Mouse (Mus musculus): Measurements from ENCODE around the gene Ap1s1. TPM values are rescaled to one million over a fixed set of nuclear protein-coding genes. Genes with fewer than 3 reads are reported as not detected.

Gene Ap1s1
- 100 to 1,000 TPM; 104 to 120 (median 106) TPM for total RNA-seq (2022)

DNA sequence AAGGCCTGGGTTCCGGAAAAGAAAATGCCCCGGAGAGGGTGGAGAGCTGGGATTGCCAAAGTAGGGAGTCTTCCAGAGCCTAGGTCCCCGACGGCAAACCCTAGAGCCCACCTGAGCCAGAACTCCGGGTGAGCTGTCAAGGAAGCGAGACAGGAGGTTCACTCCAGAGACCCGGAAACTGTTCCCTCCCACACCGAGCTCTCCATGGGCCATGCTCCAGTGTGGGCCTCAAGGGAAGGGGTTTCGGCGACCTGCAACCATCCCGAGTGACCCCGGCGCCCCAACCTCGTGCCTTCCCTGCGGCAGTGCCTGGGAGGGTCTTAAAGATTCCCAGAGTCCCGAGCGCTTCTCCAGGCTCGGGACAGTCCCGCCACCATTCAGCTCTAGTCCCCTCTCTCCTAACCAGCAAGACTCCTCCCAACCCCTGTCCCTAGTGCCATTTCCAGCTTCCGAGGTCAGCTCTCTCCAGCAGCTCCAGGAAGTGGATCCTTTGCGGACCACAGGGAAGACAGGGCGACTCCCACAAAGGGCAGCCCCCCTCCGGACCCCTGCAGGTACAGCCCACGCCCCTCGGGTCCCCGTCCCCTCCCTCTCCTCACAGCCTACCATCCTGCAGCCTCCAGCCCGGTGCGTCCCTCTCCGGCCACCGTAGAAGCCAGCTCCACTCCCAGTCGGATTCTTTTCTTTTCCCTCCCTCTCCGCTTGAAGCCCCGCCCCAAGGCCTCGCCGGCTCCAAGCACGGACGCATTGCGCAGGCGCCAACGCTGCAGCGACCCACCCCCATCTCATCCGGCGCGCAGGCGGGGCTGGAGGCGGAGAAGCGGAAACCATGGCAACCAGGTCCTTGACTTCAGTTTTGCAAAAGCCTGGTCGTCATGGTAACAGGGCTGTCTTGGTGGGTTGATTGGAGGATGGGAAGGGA, at the start of gene Ap1s1:
Gene Ap1s1 (minus strand): TSS at position 734 of the 922 bp plus-strand sequence.
- peak; percentile 97 for DNase-seq

DNA sequence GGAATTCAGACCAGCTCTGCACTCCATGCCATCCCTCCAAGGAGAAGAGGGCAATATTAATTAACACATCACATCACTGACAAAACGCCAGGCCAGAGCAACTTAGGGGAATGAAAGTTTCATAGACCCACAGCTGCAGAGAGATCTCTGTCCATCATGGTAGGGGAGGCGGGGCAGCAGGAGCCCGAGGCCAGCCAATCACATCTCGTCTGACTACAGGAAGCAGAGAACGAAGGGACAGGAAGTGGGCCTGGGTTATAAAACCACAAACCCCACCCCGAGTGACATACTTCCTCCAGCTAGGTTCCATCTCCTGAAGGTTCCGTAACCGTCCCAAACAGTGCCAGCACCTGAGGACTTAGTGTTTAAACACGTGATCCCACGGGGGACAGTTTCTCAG, 49.2 kb upstream of the Ap1s1 start:
- no peak for DNase-seq

DNA sequence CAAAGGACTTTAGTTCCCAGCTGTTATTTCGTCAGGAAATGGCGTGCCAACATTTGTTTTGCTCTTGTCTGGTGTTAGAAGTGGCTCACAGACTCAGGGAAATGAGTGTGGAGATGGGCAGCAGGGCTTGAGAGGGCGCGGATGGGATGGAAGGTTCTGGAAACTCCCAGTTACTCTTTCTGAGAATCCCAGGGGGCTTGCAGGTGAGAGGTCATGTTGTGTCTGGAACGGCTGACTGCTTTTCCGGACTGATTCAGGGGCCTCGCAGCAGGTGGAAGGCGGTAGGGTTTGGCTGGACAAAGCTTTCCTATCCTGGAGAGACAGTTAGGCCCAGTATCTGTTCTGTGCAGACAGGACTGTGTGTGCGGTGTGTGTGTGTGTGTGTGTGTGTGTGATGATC, 47.8 kb upstream of the Ap1s1 start:
- DNase-seq: no peak

DNA sequence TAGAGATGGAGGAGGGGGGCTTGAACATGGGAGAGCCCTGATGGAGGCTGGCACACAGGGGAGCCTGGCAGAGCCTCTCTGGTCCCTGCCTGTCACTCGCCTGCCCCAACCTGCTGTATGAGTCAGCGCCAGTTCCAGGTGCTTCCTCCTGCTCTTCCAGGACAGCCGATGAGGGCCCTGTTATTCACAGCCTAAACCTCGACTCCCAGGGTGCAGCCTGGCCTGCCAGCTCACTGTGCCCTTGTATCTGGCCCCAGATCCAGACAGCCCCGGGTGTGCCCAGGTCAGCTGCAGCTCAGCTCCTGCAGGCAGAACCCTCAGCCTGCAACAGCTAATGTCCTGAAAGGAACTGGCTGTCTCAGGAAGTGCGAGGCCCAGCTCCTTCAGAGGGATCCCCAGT, 45.6 kb upstream of the Ap1s1 start:
- DNase-seq: no peak

DNA sequence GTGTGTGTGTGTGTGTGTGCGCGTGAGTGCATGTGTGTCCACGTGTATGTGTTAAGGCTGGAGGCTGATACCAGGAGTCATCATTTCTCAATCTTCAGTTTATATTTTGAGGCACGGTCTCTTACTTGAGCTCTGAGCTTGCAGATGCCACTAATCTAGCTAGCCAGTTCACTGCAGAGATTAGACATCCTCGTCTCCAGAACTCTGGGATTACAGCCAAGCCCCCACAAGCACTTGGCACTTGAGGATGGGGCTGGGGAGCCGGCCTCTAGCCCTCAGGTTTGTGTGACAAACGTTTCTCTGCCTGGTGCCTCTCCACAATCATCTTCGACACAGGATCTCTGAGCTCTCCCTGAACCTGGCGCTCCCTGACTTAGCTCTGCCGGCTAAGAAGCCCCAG, 44.9 kb upstream of the Ap1s1 start:
- no peak for DNase-seq

DNA sequence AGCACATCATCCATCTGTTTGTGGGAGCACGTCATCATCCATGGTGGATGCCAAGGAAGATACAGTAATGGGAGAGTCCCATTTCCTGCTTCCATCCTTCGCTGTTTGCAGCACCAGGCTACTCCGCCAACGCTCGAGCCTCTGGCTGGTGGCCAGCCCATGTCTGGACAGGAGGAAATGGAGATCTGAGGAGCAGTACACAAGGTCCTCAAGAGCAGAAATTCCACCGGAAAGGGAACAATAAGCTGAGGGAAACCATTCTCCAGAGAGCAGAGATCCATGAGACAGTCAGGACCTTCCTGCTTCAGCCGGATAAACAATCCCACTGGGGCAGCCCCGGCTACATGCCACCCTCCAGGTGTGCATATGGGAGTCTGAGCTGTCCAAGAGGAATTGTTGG, 41.5 kb upstream of the Ap1s1 start:
- DNase-seq: peak; percentile 52

DNA sequence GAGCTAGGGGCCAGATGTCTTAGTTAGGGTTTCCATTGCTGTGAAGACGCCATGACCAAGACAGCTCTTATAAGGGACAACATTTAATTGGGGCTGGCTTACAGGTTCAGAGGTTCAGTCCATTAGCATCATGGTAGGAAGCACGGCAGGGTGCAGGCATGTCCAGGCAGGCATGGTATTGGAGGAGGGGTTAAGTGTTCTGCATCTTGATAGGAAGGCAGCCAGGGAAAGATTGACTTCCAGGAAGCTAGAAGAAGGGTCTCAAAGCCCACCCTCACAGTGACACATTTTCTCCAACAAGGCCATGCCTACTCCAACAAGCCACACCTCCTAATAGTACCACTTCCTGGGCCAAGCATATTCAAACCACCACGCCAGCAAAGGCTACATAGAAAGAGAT, 39.8 kb upstream of the Ap1s1 start:
- no peak for DNase-seq

DNA sequence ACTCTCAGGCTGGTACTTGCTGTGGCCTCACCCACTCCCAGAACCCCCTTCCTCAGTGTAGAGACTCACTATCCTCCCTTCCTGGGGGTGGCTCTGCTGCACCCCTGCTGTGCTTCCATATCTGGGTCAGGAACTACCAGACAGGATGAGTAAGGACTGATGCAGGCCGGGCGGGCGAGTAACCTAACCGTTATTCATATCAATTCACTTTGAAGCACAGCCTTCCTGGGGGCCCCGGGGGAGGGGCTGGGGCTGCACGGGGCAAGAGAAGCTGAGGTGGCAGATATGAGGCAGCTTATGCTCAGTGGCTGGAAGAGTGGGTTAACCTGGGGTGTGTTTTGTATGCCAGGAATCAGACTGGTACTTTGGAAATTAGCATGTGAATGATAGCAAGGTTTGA, 39.1 kb upstream of the Ap1s1 start:
- DNase-seq: no peak

DNA sequence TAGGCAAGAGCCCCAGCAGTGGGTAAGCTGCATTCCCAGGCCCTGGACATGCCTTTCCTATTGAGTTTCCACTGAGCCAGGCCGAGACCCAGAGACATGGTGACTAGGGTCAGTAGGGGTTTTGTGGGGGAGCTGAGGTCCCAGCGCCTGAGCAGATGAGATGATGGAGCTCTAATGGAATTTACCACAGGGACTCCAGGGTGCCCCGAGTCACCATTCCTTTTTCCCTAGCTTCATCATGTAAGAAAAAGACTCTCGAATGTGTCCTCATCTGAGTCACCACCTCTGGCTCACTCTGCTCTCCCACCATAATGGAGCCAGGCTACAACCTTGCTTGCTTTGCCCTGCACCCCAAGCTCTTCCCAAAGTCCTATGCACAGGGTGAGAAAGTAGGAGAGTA, 37.1 kb upstream of the Ap1s1 start:
- DNase-seq: no peak

DNA sequence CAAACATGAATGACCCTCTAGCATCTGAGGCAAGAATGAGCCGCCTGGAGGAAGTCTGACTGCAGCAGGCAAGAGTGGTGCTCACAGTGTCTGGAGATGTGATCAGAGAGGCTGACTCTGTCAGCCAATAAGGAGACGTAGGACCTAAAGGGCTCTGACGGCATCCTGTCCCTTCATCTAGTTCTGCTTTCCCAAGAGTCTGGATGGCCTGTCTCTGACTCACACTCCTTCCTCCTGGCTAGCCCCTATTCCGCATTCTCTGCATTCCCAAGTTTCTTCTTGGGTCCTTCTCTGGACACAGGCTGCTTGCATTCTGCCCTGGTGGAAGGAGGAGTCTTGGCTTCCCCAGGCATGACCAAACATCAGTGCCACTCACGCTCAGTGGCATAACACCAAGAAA, 33.9 kb upstream of the Ap1s1 start:
- DNase-seq: no peak

DNA sequence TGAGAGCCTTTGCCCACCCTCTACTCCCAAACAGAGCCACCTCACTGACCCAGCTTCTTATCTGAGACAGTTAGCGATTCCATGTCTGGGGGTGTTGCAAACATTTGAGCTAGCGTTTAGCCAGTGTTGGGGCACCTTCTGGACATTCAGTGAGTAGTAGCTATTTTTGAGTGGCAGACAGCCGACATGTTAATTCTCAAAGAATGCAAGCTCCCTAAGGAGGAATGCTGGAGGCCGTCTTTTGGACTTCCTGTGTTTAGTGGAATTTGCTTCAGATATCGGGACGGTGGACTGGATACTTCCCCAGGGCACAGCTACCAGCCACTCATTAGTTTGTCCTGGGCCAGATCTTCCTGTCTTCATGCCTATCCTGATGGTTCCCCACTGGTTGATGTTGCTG, 32.7 kb upstream of the Ap1s1 start:
- DNase-seq: no peak

DNA sequence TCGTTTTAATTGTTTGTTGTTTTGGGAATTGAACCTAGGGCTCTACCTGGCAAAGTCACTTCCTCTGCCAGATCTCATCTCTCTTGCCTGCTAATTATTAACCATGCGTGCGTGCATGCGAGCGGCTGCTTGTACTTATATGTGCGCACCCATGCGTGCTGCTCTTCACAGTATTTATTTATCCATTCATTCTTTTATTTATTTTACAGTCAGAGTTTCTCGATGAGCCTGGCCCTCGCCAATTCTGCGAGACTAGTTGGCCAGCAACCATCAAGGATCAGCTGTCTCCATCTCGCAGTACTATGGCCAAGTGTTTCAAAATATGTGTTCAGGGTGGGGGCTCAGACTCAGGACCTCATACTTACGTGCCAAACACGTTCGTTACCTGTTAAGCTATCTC, 32.1 kb upstream of the Ap1s1 start:
- DNase-seq: no peak

DNA sequence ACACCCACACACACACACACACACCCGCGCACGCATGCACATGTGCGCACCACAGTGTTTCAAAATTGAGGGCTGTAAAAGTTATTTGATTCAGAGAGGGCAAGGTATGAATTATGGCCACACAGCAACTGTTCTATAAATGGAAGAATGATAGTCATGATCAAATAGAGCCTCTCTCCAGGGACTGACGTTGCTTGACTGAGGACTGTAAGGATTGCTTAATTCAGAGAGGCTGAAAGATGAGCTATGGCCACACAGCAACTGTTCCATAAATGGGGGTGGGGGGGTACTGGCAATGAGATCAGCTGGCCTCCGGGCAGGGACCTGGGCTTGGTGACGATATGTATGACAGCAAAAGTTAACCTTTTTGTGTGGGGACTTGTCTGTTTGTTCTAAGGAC, 31.3 kb upstream of the Ap1s1 start:
- DNase-seq: no peak

DNA sequence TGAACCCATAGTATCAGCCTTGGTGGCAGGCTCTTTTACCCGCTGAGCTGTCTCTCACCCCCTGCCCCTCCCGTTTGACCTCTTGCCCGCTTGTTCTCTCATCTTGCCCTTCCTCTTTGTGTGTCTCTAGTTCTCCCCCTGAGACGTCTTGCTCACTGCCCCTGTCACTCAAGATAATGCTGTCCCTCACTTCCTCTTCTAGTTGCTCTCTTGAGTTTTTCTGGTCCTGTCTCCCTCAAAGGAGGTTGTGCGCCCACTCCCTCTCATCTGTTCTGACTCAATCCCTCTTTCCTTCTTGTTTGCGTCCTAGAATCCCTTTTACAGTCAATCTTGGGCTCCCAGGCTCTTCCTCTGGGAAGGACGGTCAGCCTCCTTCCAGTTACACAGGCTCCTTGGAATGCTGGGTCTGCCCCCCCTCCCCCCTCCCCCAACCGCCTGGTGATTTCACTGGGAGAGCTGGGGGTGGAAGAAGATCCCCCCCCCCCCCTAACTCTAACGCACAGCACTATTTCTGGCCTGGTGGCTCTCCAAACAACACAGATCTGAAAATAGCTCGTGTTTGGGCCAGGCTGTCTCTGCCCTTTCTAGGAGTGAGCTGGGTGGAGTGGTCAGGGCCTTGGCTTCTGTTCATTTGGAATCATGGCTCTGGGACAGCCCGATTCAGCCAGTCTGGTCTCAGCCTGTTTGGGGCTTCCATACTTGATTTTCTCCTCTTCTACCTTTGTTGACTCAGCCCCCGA, 30.4 kb upstream of the Ap1s1 start:
- no peak for DNase-seq

DNA sequence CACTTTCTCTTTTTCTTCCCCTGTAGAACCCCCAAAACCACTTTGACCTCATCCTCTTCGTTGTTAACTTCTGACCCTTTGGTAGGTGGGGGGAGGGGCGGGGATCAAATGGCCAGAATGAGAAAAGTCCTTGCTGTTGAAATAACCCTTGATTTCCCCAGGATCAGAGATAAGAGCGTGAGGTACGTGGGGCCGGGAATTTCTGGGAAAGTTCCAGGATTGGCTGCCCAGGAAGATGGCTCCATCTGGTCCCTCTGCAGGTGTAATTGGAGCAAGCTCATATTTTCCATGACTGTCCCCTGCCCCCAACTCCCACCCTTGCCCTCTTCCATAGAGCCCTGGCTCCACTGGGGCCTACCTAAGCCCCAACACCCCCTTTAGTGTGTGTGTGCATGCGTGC, 29.8 kb upstream of the Ap1s1 start:
- DNase-seq: no peak

DNA sequence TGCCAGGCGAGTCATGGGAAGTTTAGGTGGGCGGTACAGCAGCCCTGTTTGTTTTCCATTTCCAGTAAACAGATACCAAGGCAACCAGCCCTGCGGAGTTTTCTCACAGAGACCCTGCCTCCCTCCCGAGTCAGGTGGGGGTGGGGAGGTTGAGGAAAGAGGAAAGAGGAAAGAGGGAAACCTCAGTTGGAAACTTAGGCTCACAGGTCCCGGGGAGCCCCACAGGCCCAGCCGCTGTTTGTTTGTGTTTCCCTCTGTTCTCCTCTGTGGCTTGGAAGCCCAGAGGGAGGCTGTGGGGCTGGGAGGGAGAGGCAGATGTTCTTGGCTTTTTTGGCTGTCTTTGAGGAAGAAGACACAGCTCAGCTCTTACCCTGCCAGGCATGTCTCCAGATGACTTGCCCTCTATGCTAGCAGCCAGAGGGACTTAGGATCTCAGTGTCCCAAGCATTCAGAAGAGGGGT, 28.3 kb upstream of the Ap1s1 start:
- no peak for DNase-seq

DNA sequence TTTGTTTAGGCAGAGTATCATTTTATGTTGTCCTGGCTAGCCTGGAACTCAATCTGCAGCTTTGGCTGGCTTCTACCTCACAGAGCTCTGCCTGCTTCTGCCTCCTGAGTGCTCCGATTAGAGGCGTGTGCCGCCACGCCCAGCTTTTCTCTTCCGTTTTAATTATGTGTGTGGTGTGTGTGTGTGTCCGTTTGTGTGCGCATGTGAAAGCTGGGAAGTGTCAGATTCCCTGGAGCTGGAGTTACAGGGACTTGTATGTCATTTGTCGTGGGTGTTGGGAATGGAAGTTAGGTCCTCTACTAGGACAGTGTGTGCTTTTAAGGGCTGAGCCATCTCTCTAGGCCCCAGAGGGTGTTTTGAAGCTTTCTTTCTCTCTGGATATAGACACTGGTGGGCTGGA, 27.2 kb upstream of the Ap1s1 start:
- no peak for DNase-seq

DNA sequence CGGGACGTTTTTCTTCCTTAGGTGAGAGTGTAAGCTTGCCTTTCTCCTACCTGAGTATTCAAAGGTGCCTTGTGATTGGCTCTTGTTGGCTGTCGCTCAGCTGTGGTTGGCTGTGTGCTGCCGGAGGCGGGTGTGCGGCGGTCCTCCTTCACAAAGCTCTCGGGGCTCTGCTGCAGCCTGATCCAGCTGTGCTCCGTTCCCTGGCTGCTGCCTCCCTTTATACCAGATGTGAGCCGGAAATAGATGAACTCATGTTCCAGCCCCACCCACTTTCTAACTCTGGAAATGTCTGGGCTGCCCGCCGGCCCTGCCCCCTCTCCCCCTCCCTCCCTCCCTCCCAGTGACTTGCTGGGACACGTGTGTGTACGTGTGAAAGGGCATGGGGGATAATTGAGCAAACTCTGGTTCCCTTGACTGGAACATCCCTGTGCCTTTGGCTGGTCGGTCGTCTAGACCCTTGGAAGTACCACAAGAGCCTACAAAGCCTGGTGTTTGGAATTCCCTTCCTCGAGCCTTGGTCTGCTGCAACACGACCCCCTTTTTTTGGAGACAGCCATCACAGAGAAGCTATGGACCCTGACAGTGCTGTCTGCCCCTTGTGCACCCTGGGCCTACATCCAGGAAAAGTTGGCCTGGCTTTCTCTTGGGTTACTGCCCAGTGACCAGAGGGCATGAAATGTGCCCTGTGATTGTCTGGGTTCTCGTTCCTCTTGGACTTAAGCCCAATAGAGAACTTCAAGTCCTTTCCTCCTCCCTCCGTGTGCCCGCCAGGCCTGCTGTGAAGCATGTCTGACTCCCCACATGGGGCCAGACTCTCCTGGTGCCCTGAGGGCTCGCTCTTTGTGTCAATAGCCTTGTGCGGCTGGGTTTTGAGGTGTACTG, 26.4 kb upstream of the Ap1s1 start, which contains the start of gene Serpine1:
Gene Serpine1 (minus strand): TSS at position 190 of the 882 bp plus-strand sequence.
- DNase-seq: peak; percentile 71

DNA sequence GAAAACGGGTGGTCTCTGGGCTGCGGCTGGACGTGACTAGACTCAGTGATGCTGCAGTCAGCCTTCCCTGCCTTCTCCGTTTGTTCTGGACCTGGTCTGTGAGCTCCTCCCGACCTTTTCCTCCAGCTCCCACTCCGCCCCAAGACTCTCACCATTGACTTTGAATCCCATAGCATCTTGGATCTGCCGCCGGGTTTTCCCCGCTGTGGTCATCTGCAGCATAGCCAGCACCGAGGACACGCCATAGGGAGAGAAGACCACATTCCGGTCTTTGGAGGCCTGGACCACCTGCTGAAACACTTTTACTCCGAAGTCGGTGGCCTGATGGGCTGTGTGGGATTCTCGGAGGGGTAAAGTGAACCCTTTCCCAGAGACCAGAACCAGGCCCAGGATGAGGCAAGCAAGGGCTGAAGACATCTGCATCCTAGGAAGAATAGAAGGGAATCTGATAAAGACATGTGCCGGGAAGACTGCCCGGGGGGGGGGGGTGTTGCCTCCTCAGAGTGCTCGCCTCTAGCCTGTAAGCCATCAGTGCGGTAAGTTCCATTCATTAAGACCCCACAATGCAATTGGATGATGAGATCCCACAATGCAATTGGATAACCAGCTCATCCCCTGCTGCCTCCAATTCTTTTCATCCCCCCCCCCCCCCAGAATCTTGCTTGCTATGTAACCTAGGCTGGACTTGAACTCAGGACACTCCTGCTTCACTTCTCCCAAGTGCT, 25.1 kb upstream of the Ap1s1 start:
- DNase-seq: no peak

DNA sequence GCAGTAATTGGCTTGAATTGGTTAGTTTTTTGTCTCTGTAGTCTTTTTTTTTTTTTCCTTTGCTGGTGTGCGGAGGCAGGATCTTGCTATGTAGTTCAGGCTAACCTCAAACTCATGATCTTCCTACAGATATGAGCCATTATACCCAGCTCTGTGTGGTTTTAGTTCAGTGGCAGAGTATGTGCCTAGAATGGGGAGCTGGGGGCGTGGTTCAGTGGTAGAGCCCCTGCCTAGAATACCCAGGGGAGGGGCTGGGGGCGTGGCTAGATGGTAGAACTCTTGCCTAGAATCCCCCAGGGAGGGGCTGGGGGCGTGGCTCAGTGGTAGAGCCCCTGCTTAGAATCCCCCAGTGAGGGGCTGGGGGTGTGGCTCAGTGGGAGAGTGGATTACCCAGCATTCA, 22.8 kb upstream of the Ap1s1 start:
- DNase-seq: no peak

DNA sequence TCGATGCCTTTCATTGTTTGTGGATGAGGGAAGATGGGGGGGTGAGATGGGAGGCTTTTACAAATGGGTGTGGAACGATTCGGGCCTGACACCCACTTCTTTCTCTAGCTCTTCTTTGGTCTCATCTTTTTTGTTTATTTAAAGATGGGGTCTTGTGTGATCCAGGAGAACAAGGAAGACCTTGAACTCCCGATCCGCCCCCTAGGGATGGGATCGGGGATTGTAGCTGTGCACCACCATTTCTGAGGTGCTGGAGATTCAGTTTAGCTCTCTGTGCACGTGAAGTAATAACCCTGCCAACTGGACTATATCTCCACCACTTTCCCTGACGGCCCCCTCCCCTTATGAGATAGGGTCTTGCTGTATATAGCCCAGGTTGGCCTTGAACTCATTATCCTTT, 20.0 kb upstream of the Ap1s1 start:
- DNase-seq: no peak

DNA sequence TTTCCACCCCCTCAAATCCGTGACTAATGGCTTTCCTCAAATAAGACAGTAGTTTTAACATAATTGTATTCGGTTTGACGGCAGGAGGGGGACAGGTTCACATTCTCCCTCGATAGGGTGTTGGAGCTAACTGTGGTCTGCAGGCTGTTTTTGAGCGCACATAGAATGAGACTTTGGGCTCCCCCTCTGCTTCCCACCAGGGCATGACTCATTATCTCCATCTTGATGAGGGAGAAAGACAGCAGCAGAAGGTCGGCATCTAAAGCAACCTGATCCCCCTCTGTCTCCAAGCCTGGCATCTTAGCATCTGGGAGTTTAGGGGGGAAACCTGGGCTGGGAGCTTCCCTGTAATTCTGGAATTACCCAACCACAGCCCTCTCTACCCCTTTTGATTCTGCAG, 19.5 kb upstream of the Ap1s1 start:
- no peak for DNase-seq
